Mouse (Mus musculus) MEL (cell line): ENCODE results near the gene Fam171a2.

Experiments used
- CTCF ChIP-seq, 3 experiments: IDR thresholded peaks in 2 of 3; conservative IDR thresholded peaks in 1 of 3; 2 replicates each; pipeline ENCODE4 v1.5.1; 2011 to 2012; ENCODE audit warnings: low read length in 3 of 3, low read depth in 2 of 3, mild to moderate bottlenecking in 2 of 3, improper control_type of control experiment in 1 of 3, inconsistent platforms in 1 of 3, mixed read lengths in 1 of 3, moderate library complexity in 1 of 3; ENCODE audit not compliant: control insufficient read depth in 1 of 3, insufficient read depth in 1 of 3, poor library complexity in 1 of 3, severe bottlenecking in 1 of 3
- NELFE ChIP-seq: IDR thresholded peaks from 2 replicates; pipeline ENCODE4 v1.6.1; 2011; ENCODE audit warnings: low read depth, low read length, improper control_type of control experiment
- RAD21 ChIP-seq: IDR thresholded peaks from 2 replicates; pipeline ENCODE4 v1.6.1; 2011; ENCODE audit warnings: mild to moderate bottlenecking, low read depth, low read length, improper control_type of control experiment

GRCm38 (mm10) chr11:102409795-102410330 lies 37.6 kb downstream of the Fam171a2 start:
- TF ChIP-seq NELFE (no peak), CTCF (IDR thresholded peaks at IDR 0.05 in 2 of 3, conservative IDR thresholded peaks at IDR 0.05 in 1 of 3; ENCODE audit: control insufficient read depth in 1 of 3, insufficient read depth in 1 of 3, low read depth in 2 of 3, low read length in 3 of 3, poor library complexity in 1 of 3, severe bottlenecking in 1 of 3) (no peak), RAD21 (no peak)
